Mouse (Mus musculus) hindbrain, postnatal 0 days (tissue): ENCODE measurements around the gene Nxf7. TPM values are rescaled to one million over a fixed set of nuclear protein-coding genes. Genes with fewer than 3 reads are reported as not detected.
"Not testable (repeated sequence)": the region's sequence is repeated elsewhere in the genome, so short reads cannot be mapped to it uniquely, and the experiment has no call there.

Experiments
- ATAC-seq: fragments of 200-750 bp; cut with Nextera tagmentation; 2 replicates; pipeline ENCODE4 v1.8.0; 2017; ENCODE audit warnings: mild to moderate bottlenecking, moderate TSS enrichment, moderate library complexity
- DNase-seq: peaks from one replicate; pipeline ENCODE4 v3.0.0-alpha.2; 2015; ENCODE audit warnings: low spot score
- H3K27ac ChIP-seq: fragments of 300-500 bp; sonication (generic); 2 replicates; pipeline ENCODE4 v1.5.1; 2014; ENCODE audit warnings: mild to moderate bottlenecking
- H3K27me3 ChIP-seq: fragments of 300-500 bp; sonication (generic); 2 replicates; pipeline ENCODE4 v1.6.1; 2014; ENCODE audit warnings: low read length, mixed read lengths; ENCODE audit not compliant: insufficient read depth
- H3K36me3 ChIP-seq: fragments of 300-500 bp; sonication (generic); 2 replicates; pipeline ENCODE4 v1.6.1; 2014; ENCODE audit warnings: low read length, mixed read lengths; ENCODE audit not compliant: insufficient read depth
- H3K4me1 ChIP-seq: fragments of 300-500 bp; sonication (generic); 2 replicates; pipeline ENCODE4 v1.6.1; 2014; ENCODE audit warnings: antibody characterized with exemption, low read length, mixed read lengths; ENCODE audit not compliant: insufficient read depth
- H3K4me2 ChIP-seq: fragments of 300-500 bp; sonication (generic); 2 replicates; pipeline ENCODE4 v1.6.1; 2014; ENCODE audit warnings: low read depth, mild to moderate bottlenecking, low read length, moderate library complexity, mixed read lengths
- H3K4me3 ChIP-seq: fragments of 300-500 bp; sonication (generic); 2 replicates; pipeline ENCODE4 v1.5.1; 2014; ENCODE audit warnings: low read length
- H3K9ac ChIP-seq: fragments of 300-500 bp; sonication (generic); replicated peaks from 2 replicates; pipeline ENCODE4 v1.6.1; 2014; ENCODE audit warnings: mild to moderate bottlenecking, low read length, moderate library complexity, mixed read lengths
- H3K9me3 ChIP-seq: fragments of 300-500 bp; sonication (generic); 2 replicates; pipeline ENCODE4 v1.6.1; 2016; ENCODE audit warnings: low read length, mixed read lengths
- CTCF ChIP-seq: IDR thresholded peaks from 2 replicates; pipeline ENCODE4 v1.5.1; 2016; ENCODE audit warnings: antibody characterized with exemption, control low read depth, low read depth
- WGBS: fragments of 180-500 bp; shearing (Covaris S2); extraction: QIAGEN DNeasy Blood & Tissue Kit; methylation state at CpG from one replicate; pipeline ENCODE4 v1.1.7; 2014; 5-methylcytosine and 5-hydroxymethylcytosine counted together
- polyA plus RNA-seq: library from polyadenylated mRNA; unstranded; fragments of >200 nt; fragmentation: Nextera tagmentation; extraction: Ambion mirVana; gene quantifications from 2 replicates; pipeline ENCODE4 v1.2.1, GENCODE M21; 2015
- total RNA-seq: library from RNA; depleted of rRNA; stranded (reverse); fragments of >200 nt; gene quantifications from 2 replicates; pipeline ENCODE4 v1.2.3, GENCODE M21; 2014; rRNA removed

The Nxf7 gene
- total and polyA plus RNA-seq, 2 experiments from 2014 or later = not detected

- not testable (repeated sequence) for H3K27me3 ChIP-seq, H3K27ac ChIP-seq, H3K4me3 ChIP-seq, H3K4me1 ChIP-seq, H3K9ac ChIP-seq, H3K9me3 ChIP-seq, H3K4me2 ChIP-seq, H3K36me3 ChIP-seq
- WGBS = 30% methylated on average over 1 of the region's 2 CpGs
- ATAC-seq (peak; percentile 83), DNase-seq (peak; percentile 73)
- peak; percentile 81 for TF ChIP-seq CTCF
Measured at GRCm38 (mm10) chrX:135569467-135569866, 29.1 kb downstream of the Nxf7 start.

DNA sequence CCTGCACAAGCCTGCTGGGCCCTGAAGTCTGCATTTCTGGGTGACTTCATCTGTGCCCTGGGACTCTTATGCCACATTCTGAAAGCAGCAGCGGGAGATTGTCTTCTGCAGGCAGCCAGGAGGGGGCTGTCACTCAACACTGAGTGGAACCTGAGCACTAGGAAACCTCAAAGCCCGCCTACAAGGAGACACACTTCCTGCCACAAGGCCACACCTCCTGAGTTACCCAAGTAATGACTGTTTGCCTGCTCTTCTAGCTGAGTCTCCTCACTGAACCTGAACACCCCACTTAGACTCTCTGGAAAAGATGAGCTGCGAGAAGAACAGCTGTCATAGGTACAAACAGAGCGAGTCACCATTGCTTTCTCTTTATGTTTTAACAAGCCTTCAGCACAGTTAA is 33.6 kb downstream of the Nxf7 start:
- not testable (repeated sequence) for H3K36me3 ChIP-seq, ATAC-seq, H3K4me2 ChIP-seq, H3K27ac ChIP-seq, H3K4me1 ChIP-seq, H3K27me3 ChIP-seq, H3K9me3 ChIP-seq, H3K4me3 ChIP-seq, H3K9ac ChIP-seq, DNase-seq
- 64% methylated on average over 4 of the region's 4 CpGs for WGBS

DNA sequence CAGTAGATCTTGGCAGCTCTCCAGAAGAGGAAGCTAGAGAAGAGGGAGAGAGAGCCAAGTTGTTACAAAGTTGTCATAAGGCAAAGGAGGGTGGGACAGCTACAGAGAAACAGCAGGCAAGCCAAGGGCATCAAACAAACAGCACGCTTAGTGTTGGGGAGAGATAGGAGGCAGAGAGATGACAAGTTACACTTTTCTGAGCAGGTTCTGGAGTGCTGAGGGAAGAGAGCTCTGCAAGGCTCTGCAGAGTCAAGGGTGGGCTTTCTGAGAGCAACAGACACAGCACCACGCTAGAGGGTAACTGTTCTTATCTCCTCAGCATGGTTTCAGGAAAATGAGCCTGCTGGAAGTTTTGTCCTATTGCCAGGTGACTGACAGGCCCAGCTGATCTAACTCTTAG is 35.7 kb downstream of the Nxf7 start:
- whole genome bisulfite sequencing = 45% methylated on average over 2 of the region's 2 CpGs
- TF ChIP-seq CTCF = no peak
- no peaks in the 10 kb centered on the region for H3K27me3 ChIP-seq

GRCm38 (mm10) chrX:135561693-135562092 is 36.9 kb downstream of the Nxf7 start:
- H3K27me3 ChIP-seq, DNase-seq, H3K4me3 ChIP-seq, H3K9ac ChIP-seq, H3K4me2 ChIP-seq, H3K36me3 ChIP-seq, H3K27ac ChIP-seq, ATAC-seq, H3K4me1 ChIP-seq, H3K9me3 ChIP-seq: not testable (repeated sequence)
- 64% methylated on average over 2 of the region's 2 CpGs for WGBS

More for the DNA sequence above, 35.7 kb downstream of the Nxf7 start:
- Histone ChIP-seq H3K4me3 (no peak overlapping the region), H3K4me2 (no peak overlapping the region), H3K9me3 (no peaks in the 10 kb centered on the region), H3K27ac (no peak overlapping the region), H3K4me1 (no peaks in the 10 kb centered on the region), H3K36me3 (no peaks in the 10 kb centered on the region), H3K9ac (no peak overlapping the region)
- DNase-seq (no peak), ATAC-seq (no peak)

DNA sequence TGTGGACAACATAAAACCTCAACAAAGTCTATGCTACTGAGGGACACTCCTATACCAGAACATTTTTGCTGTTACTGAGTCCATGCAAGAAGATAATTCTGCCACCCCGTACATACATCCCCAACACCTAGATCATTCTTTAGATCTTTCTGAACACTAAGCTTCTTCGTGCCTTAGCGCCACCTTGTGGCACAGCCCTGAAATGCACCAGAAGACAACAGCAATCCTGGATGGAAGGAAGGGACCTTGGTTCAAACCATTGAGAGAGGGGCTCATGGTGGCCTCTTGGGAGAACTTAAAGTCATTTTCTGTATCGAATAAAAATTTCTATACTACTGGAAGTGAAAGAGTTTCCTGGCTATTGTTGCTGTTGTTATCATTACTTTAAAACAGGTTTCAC is 37.6 kb downstream of the Nxf7 start:
- H3K36me3 ChIP-seq, ATAC-seq, H3K27me3 ChIP-seq, H3K4me1 ChIP-seq, H3K9ac ChIP-seq, H3K9me3 ChIP-seq, H3K27ac ChIP-seq, H3K4me2 ChIP-seq, H3K4me3 ChIP-seq: not testable (repeated sequence)
- peak; percentile 6 for DNase-seq
- TF ChIP-seq CTCF = peak; percentile 44
- 34% methylated on average over 4 of the region's 4 CpGs for WGBS

GRCm38 (mm10) chrX:135559665-135560064 is 38.9 kb downstream of the Nxf7 start:
- not testable (repeated sequence) for H3K27me3 ChIP-seq, H3K4me3 ChIP-seq, H3K9ac ChIP-seq, H3K36me3 ChIP-seq, ATAC-seq, H3K4me1 ChIP-seq, H3K9me3 ChIP-seq, H3K27ac ChIP-seq, H3K4me2 ChIP-seq
- 35% methylated on average over 8 of the region's 8 CpGs for WGBS
- peak; percentile 48 for TF ChIP-seq CTCF
- DNase-seq = peak; percentile 4

Other genes with a start within 250 kb of the Nxf7 start
- gene Gm5128, start 225.5 kb downstream of the Nxf7 start, total RNA-seq = not detected in 2 replicates
- gene Gm5128, start 225.5 kb downstream of the Nxf7 start, polyA plus RNA-seq = 0.09 TPM in 1 of 2 replicates, not detected in the other
- gene Gm7903, start 164.9 kb downstream of the Nxf7 start, total RNA-seq = 0.10 and 0.29 TPM in 2 replicates
- not detected in 2 replicates for gene Gm7903, start 164.9 kb downstream of the Nxf7 start, polyA plus RNA-seq
- gene AV320801, start 104.2 kb downstream of the Nxf7 start, total RNA-seq = not detected in 2 replicates
- not detected in 2 replicates for gene AV320801, start 104.2 kb downstream of the Nxf7 start, polyA plus RNA-seq
- not detected in 2 replicates for gene Prame, start 28.9 kb upstream of the Nxf7 start, total RNA-seq
- gene Prame, start 28.9 kb upstream of the Nxf7 start, polyA plus RNA-seq = not detected in 2 replicates
- gene Tcp11x2, start 95.0 kb upstream of the Nxf7 start, total RNA-seq = not detected in 2 replicates
- gene Tcp11x2, start 95.0 kb upstream of the Nxf7 start, polyA plus RNA-seq = not detected in 2 replicates
- not detected in 2 replicates for gene Tmsb15a, start 126.5 kb upstream of the Nxf7 start, total RNA-seq
- gene Tmsb15a, start 126.5 kb upstream of the Nxf7 start, polyA plus RNA-seq = not detected in 2 replicates
- 9.4 and 12.0 TPM in 2 replicates for gene Armcx5, start 144.0 kb upstream of the Nxf7 start, total RNA-seq
- gene Armcx5, start 144.0 kb upstream of the Nxf7 start, polyA plus RNA-seq = 25.1 and 26.1 TPM in 2 replicates
- 272 and 285 TPM in 2 replicates for gene Gprasp1, start 144.0 kb upstream of the Nxf7 start, total RNA-seq
- gene Gprasp1, start 144.0 kb upstream of the Nxf7 start, polyA plus RNA-seq = 214 and 231 TPM in 2 replicates
- 47.6 and 65.9 TPM in 2 replicates for gene Bhlhb9, start 198.8 kb upstream of the Nxf7 start, total RNA-seq
- gene Bhlhb9, start 198.8 kb upstream of the Nxf7 start, polyA plus RNA-seq = 96.4 and 98.2 TPM in 2 replicates
- gene Gprasp2, start 240.3 kb upstream of the Nxf7 start, total RNA-seq = 201 and 270 TPM in 2 replicates
- gene Gprasp2, start 240.3 kb upstream of the Nxf7 start, polyA plus RNA-seq = 239 and 245 TPM in 2 replicates